Mouse (Mus musculus) C2C12 (cell line): ENCODE data around the gene Ddah1. TPM values are rescaled to one million over a fixed set of nuclear protein-coding genes. Genes with fewer than 3 reads are reported as not detected.

Source experiments
- H3K27me3 ChIP-seq: one replicate; pipeline ENCODE4 v1.6.1; 2011; ENCODE audit not compliant: control insufficient read depth, insufficient read depth, insufficient read length
- H3K36me3 ChIP-seq: one replicate; pipeline ENCODE4 v1.6.1; 2011; ENCODE audit not compliant: control insufficient read depth, insufficient read depth
- H3K4me3 ChIP-seq: one replicate; pipeline ENCODE4 v1.5.1; 2011; ENCODE audit warnings: mild to moderate bottlenecking, control low read depth; ENCODE audit not compliant: poor library complexity, insufficient read depth, severe bottlenecking
- H3K79me2 ChIP-seq: one replicate; pipeline ENCODE4 v1.6.1; 2011; ENCODE audit not compliant: control insufficient read depth, insufficient read depth
- H3K79me3 ChIP-seq: one replicate; pipeline ENCODE4 v1.6.1; 2011; ENCODE audit warnings: low read depth, control low read depth
- H3ac ChIP-seq: one replicate; pipeline ENCODE3; 2011; ENCODE audit warnings: low read depth; ENCODE audit not compliant: control insufficient read depth, insufficient read length
- CEBPB ChIP-seq: IDR thresholded peaks from one replicate; pipeline ENCODE4 v1.6.1; 2011; ENCODE audit warnings: low read depth, mild to moderate bottlenecking, control low read depth, moderate library complexity
- CTCF ChIP-seq: IDR thresholded peaks from one replicate; pipeline ENCODE4 v1.5.1; 2011; ENCODE audit not compliant: control insufficient read depth, insufficient read depth, insufficient read length
- FOSL1 ChIP-seq: IDR thresholded peaks from one replicate; pipeline ENCODE4 v1.8.0; 2011; ENCODE audit warnings: mild to moderate bottlenecking, low read length; ENCODE audit not compliant: poor library complexity, insufficient read depth, severe bottlenecking
- MAX ChIP-seq: IDR thresholded peaks from one replicate; pipeline ENCODE4 v1.6.1; 2011; ENCODE audit warnings: mild to moderate bottlenecking, control low read depth
- MYOD1 ChIP-seq: IDR thresholded peaks from one replicate; pipeline ENCODE4 v1.6.1; 2011; ENCODE audit warnings: low read depth; ENCODE audit not compliant: control insufficient read depth, insufficient read length
- MYOG ChIP-seq: IDR thresholded peaks from one replicate; pipeline ENCODE4 v1.6.1; 2011; ENCODE audit not compliant: control insufficient read depth, insufficient read length; ENCODE audit errors: extremely low read depth
- USF1 ChIP-seq: IDR thresholded peaks from one replicate; pipeline ENCODE4 v1.6.1; 2011; ENCODE audit warnings: low read depth, mild to moderate bottlenecking, control low read depth, moderate library complexity
- polyA plus RNA-seq: library from polyadenylated mRNA; unstranded; fragments of >200 nt; fragmentation: generic; extraction: Trizol; gene quantifications from one replicate; pipeline ENCODE4 v1.2.1, GENCODE M21; 2012; ENCODE audit warnings: missing spikeins

The Ddah1 gene
- polyA plus RNA-seq, 1 experiment, result 15.8 TPM

DNA sequence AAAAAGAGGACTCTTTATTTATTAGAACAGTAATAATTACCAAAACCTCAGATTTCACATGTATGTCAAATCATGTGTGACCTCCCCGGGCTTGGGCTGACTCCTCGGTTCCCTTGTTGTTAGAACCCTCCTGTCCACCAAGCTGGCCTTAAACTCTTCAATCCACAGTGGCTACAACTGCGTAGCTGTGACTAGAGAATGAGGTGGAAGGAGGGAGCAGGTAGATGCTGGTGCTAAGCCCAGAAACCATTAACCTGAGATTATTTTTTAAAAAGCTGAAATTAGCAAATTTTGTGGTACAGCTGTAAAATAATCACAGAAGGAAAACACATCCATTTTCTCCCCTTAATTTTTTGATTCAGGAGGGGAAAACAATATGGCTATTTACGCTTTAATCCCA is 10.0 kb downstream of the Ddah1 start:
- no peak overlapping the region for H3ac ChIP-seq

DNA sequence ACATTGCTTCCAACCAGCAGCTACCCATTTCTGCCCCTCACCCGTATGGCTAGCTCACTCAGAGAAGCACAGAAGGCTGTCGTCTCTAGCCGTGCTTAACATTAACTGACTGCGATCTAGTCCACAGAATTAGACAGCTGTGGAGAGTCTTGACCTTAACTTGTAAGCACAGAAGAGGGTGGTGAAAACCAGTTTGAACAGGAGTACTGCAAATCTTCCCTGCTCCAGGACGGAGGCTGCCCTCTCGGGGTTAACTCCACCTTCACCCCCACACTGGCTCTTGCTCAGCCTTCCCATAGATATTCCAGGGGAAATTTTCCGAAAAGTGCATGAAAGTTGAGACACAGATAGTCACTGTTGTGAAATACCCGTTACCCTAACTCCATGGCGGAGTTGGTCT is 14.9 kb downstream of the Ddah1 start:
- H3K4me3 ChIP-seq, result no peak overlapping the region
- no peak overlapping the region for H3ac ChIP-seq
- no peaks in the 10 kb centered on the region for H3K79me2 ChIP-seq
- H3K79me3 ChIP-seq, result no peaks in the 10 kb centered on the region
- no peaks in the 10 kb centered on the region for H3K27me3 ChIP-seq
- TF ChIP-seq USF1, result no peak
- no peak for TF ChIP-seq MYOG
- TF ChIP-seq MYOD1, result no peak
- no peak for TF ChIP-seq CEBPB
- no peak for TF ChIP-seq FOSL1
- no peak for TF ChIP-seq MAX
- TF ChIP-seq CTCF, result no peak
- H3K36me3 ChIP-seq, result no peaks in the 10 kb centered on the region

More for the DNA sequence above, 10.0 kb downstream of the Ddah1 start:
- H3K79me3 ChIP-seq, result no peaks in the 10 kb centered on the region
- H3K27me3 ChIP-seq, result no peaks in the 10 kb centered on the region
- H3K4me3 ChIP-seq, result no peak overlapping the region
- no peak for TF ChIP-seq CEBPB
- no peak for TF ChIP-seq MYOD1
- no peak for TF ChIP-seq CTCF
- TF ChIP-seq USF1, result no peak
- no peak for TF ChIP-seq FOSL1
- TF ChIP-seq MAX, result no peak
- TF ChIP-seq MYOG, result no peak
- no peaks in the 10 kb centered on the region for H3K36me3 ChIP-seq
- H3K79me2 ChIP-seq, result no peaks in the 10 kb centered on the region

DNA sequence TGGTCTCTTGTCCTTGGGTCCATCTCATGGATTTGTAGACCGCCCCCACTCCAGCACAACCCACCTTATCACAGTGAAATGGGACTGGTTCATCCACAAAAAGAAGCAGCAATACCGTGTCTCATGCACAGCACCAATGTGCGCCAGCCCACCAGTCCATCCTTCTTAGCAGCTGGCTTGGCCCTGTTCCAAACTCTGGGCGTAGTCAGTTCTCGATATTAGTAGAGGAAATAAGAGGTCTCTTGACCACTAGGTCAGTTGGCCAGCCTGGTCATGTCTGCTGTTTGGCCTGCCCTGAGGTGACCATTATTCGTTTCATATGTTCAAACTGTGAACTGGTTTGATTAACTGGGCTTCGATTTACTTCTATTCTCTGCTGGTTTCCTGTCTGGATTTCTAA is 15.9 kb downstream of the Ddah1 start:
- TF ChIP-seq USF1, result no peak
- no peak for TF ChIP-seq MYOG
- TF ChIP-seq FOSL1, result no peak
- TF ChIP-seq CTCF, result no peak
- no peak for TF ChIP-seq MAX
- no peak for TF ChIP-seq CEBPB
- H3K27me3 ChIP-seq, result no peaks in the 10 kb centered on the region
- no peak overlapping the region for H3ac ChIP-seq
- H3K4me3 ChIP-seq, result no peak overlapping the region
- no peaks in the 10 kb centered on the region for H3K79me3 ChIP-seq
- H3K79me2 ChIP-seq, result no peaks in the 10 kb centered on the region
- H3K36me3 ChIP-seq, result no peaks in the 10 kb centered on the region

DNA sequence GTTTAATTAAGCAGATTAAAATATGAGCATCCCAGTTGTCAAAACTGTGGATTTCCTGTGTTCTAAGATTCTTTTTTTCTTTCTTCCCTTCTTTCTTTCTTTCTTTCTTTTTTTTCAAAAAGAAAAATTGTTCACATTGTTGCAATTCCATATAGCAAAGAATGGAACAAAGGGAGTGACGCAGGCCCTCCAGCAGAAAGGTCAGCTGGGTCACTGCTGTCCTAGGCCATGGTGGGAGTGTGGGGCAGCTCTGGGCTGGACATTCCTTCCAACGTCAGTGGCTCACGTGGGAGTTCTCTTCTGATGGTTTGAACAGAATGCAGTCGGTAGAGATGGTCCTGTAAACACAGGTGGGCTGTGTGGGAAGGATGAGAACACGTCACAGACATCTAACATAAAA is 16.8 kb downstream of the Ddah1 start:
- Histone ChIP-seq H3K79me3 (no peaks in the 10 kb centered on the region), H3K36me3 (no peaks in the 10 kb centered on the region), H3K79me2 (no peaks in the 10 kb centered on the region), H3ac (no peak overlapping the region), H3K4me3 (no peak overlapping the region), H3K27me3 (no peaks in the 10 kb centered on the region)
- no peak for TF ChIP-seq CEBPB
- no peak for TF ChIP-seq USF1
- no peak for TF ChIP-seq MAX
- no peak for TF ChIP-seq FOSL1
- no peak for TF ChIP-seq MYOG
- TF ChIP-seq MYOD1, result no peak
- no peak for TF ChIP-seq CTCF

DNA sequence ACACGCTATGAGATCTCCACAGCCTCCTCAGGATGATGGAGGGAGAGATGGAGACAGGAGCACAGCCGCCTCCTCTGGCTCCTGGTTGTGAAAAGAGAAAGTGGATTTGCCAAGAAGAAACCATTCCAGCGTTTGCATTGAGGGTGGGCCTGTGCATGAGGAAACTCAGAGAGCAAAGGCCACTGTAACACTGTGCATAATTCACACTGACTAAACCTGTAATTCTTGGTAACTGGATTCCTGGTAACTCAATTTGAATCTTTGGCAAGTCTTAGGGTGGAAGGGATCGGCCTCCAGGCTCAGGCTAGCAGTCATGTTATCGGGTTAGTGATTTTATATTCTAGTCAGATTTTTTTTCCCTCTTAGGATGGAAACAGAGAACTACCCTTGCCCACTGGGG is 17.4 kb downstream of the Ddah1 start:
- Histone ChIP-seq H3K27me3 (no peaks in the 10 kb centered on the region), H3K79me2 (no peaks in the 10 kb centered on the region), H3ac (no peak overlapping the region), H3K36me3 (no peaks in the 10 kb centered on the region), H3K4me3 (no peak overlapping the region), H3K79me3 (no peaks in the 10 kb centered on the region)
- no peak for TF ChIP-seq FOSL1

DNA sequence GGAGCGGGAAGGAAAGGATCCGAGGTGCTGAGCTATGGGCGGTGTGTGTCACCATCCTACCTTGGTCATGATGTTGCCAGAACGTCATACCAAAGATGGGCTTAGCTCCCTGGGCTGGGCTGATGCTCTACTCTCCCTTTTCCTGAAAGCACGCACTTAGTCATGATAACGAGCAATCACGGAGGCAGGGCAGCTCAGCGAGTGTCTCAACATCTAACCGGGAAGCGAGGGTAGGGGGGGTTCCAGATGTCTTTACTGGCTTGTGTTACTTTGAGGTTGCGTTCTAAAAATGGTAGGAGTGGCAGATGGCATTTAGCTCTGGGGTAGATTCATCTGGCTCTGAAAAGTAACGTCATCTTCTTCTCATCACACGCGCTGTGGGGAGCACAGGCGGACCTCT is 18.5 kb downstream of the Ddah1 start:
- no peaks in the 10 kb centered on the region for H3K36me3 ChIP-seq
- H3K79me2 ChIP-seq, result no peaks in the 10 kb centered on the region
- TF ChIP-seq CTCF (no peak), FOSL1 (no peak), MYOD1 (no peak), MYOG (no peak), CEBPB (no peak), USF1 (no peak), MAX (no peak)
- H3K4me3 ChIP-seq, result no peak overlapping the region
- H3K27me3 ChIP-seq, result no peaks in the 10 kb centered on the region
- H3K79me3 ChIP-seq, result no peaks in the 10 kb centered on the region
- H3ac ChIP-seq, result no peak overlapping the region
